Mouse (Mus musculus) MEL (cell line): ENCODE measurements around the gene Esx1. TPM values are rescaled to one million over a fixed set of nuclear protein-coding genes. Genes with fewer than 3 reads are reported as not detected.

Experiments used
- DNase-seq: peaks from one replicate; pipeline ENCODE4 v3.0.0; 2011; ENCODE audit warnings: low read depth, low spot score
- H3K27ac ChIP-seq: 2 replicates; pipeline ENCODE4 v1.5.1; 2012; ENCODE audit warnings: low read depth, mild to moderate bottlenecking, control low read depth, low read length, moderate library complexity; ENCODE audit not compliant: control insufficient read depth
- H3K27me3 ChIP-seq, 2 experiments: fragments of 150-350 bp in 1 of 2; sonication (generic) in 1 of 2; 2 replicates each; pipeline ENCODE4 v1.6.1; 2012; ENCODE audit warnings: low read length in 2 of 2, mild to moderate bottlenecking in 2 of 2, improper control_type of control experiment in 1 of 2, moderate library complexity in 1 of 2; ENCODE audit not compliant: insufficient read depth in 2 of 2, control insufficient read depth in 1 of 2
- H3K36me3 ChIP-seq, 2 experiments: 2 replicates each; pipeline ENCODE4 v1.6.1; 2012 to 2014; ENCODE audit warnings: low read length in 2 of 2, improper control_type of control experiment in 1 of 2, inconsistent platforms in 1 of 2, mild to moderate bottlenecking in 1 of 2; ENCODE audit not compliant: insufficient read depth in 2 of 2, control insufficient read depth in 1 of 2
- H3K4me1 ChIP-seq, 2 experiments: fragments of 150-350 bp in 1 of 2; sonication (generic) in 1 of 2; 2 replicates each; pipeline ENCODE4 v1.6.1; 2012; ENCODE audit warnings: low read length in 2 of 2, improper control_type of control experiment in 1 of 2, mild to moderate bottlenecking in 1 of 2; ENCODE audit not compliant: insufficient read depth in 2 of 2, control insufficient read depth in 1 of 2
- H3K4me3 ChIP-seq, 2 experiments: fragments of 150-350 bp in 1 of 2; sonication (generic) in 1 of 2; 2 replicates each; pipeline ENCODE4 v1.5.1; 2012; ENCODE audit warnings: low read depth in 2 of 2, low read length in 2 of 2, mild to moderate bottlenecking in 2 of 2, moderate library complexity in 2 of 2, control low read depth in 1 of 2, improper control_type of control experiment in 1 of 2; ENCODE audit not compliant: control insufficient read depth in 1 of 2, insufficient read depth in 1 of 2
- H3K79me2 ChIP-seq: 2 replicates; pipeline ENCODE4 v1.6.1; 2012; ENCODE audit warnings: mild to moderate bottlenecking, low read length, moderate library complexity; ENCODE audit not compliant: control insufficient read depth, poor library complexity, insufficient read depth
- H3K9ac ChIP-seq: 2 replicates; pipeline ENCODE4 v1.6.1; 2012; ENCODE audit warnings: low read depth, mild to moderate bottlenecking, control low read depth, low read length, moderate library complexity; ENCODE audit not compliant: control insufficient read depth, poor library complexity, severe bottlenecking
- H3K9me3 ChIP-seq: fragments of 150-350 bp; sonication (generic); replicated peaks from 2 replicates; pipeline ENCODE4 v1.6.1; 2012; ENCODE audit warnings: mild to moderate bottlenecking, low read length, improper control_type of control experiment, moderate library complexity; ENCODE audit not compliant: insufficient read depth
- EP300 ChIP-seq, 2 experiments: IDR thresholded peaks; 2 replicates each; pipeline ENCODE4 v1.6.1; 2011; ENCODE audit warnings: improper control_type of control experiment in 2 of 2, low read length in 2 of 2, low read depth in 1 of 2, mild to moderate bottlenecking in 1 of 2
- ETS1 ChIP-seq: IDR thresholded peaks from 2 replicates; pipeline ENCODE4 v1.6.1; 2012; ENCODE audit warnings: low read depth, mild to moderate bottlenecking, inconsistent platforms, low read length, improper control_type of control experiment, moderate library complexity
- GATA1 ChIP-seq: IDR thresholded peaks from 2 replicates; pipeline ENCODE4 v1.6.1; 2011; ENCODE audit warnings: low read depth, low read length, improper control_type of control experiment
- JUND ChIP-seq: IDR thresholded peaks from 2 replicates; pipeline ENCODE4 v1.6.1; 2011; ENCODE audit warnings: low read depth, mild to moderate bottlenecking, improper control_type of control experiment, low read length
- MAFK ChIP-seq: IDR thresholded peaks from 2 replicates; pipeline ENCODE4 v1.6.1; 2011; ENCODE audit warnings: low read depth, mild to moderate bottlenecking, low read length, improper control_type of control experiment, borderline replicate concordance
- MAX ChIP-seq: IDR thresholded peaks from 2 replicates; pipeline ENCODE4 v1.6.1; 2011; ENCODE audit warnings: low read length, improper control_type of control experiment
- MYC ChIP-seq: IDR thresholded peaks from 2 replicates; pipeline ENCODE4 v1.6.1; 2011; ENCODE audit warnings: low read depth, mild to moderate bottlenecking, low read length, improper control_type of control experiment, moderate library complexity
- POLR2A ChIP-seq, 2 experiments: IDR thresholded peaks; 2 replicates each; pipeline ENCODE4 v1.6.1; 2011 to 2012; ENCODE audit warnings: low read length in 2 of 2, mild to moderate bottlenecking in 2 of 2, control low read depth in 1 of 2, improper control_type of control experiment in 1 of 2, low read depth in 1 of 2, moderate library complexity in 1 of 2; ENCODE audit not compliant: control insufficient read depth in 1 of 2, insufficient read depth in 1 of 2, poor library complexity in 1 of 2
- POLR2AphosphoS5 ChIP-seq: IDR thresholded peaks from 2 replicates; pipeline ENCODE4 v1.6.1; 2012; ENCODE audit warnings: low read depth, borderline replicate concordance, mild to moderate bottlenecking, inconsistent platforms, low read length, moderate library complexity, mixed read lengths
- RAD21 ChIP-seq: IDR thresholded peaks from 2 replicates; pipeline ENCODE4 v1.6.1; 2011; ENCODE audit warnings: mild to moderate bottlenecking, low read depth, low read length, improper control_type of control experiment
- SMC3 ChIP-seq: IDR thresholded peaks from 2 replicates; pipeline ENCODE4 v1.6.1; 2011; ENCODE audit warnings: low read depth, low read length, improper control_type of control experiment
- TAL1 ChIP-seq: IDR thresholded peaks from 2 replicates; pipeline ENCODE4 v1.6.1; 2012; ENCODE audit warnings: mild to moderate bottlenecking, inconsistent platforms, low read length, moderate library complexity, mixed read lengths
- TBP ChIP-seq: IDR thresholded peaks from 2 replicates; pipeline ENCODE4 v1.8.0; 2011; ENCODE audit warnings: low read depth, low read length, improper control_type of control experiment
- TCF12 ChIP-seq: IDR thresholded peaks from 2 replicates; pipeline ENCODE4 v1.6.1; 2014; ENCODE audit warnings: low read depth, mild to moderate bottlenecking, inconsistent platforms, low read length, improper control_type of control experiment, moderate library complexity
- USF1 ChIP-seq: IDR thresholded peaks from 2 replicates; pipeline ENCODE4 v1.6.1; 2014; ENCODE audit warnings: low read depth, mild to moderate bottlenecking, inconsistent platforms, low read length, improper control_type of control experiment, moderate library complexity
- ZC3H11A ChIP-seq: IDR thresholded peaks from 2 replicates; pipeline ENCODE4 v1.6.1; 2012; ENCODE audit warnings: low read depth, mild to moderate bottlenecking, inconsistent platforms, low read length, improper control_type of control experiment
- ZKSCAN1 ChIP-seq: IDR thresholded peaks from 2 replicates; pipeline ENCODE4 v1.6.1; 2012; ENCODE audit warnings: low read depth, mild to moderate bottlenecking, inconsistent platforms, low read length, improper control_type of control experiment, moderate library complexity
- ZNF384 ChIP-seq: IDR thresholded peaks from 2 replicates; pipeline ENCODE4 v1.6.1; 2012; ENCODE audit warnings: low read depth, mild to moderate bottlenecking, inconsistent platforms, low read length, improper control_type of control experiment
- polyA plus RNA-seq, 2 experiments: library from polyadenylated mRNA; stranded (reverse) in 1 of 2; unstranded in 1 of 2; fragments of >175 nt in 1 of 2; fragments of >200 nt in 1 of 2; gene quantifications; 2 replicates each; pipeline versions ENCODE4 v1.2.1 to v1.2.4; 2012; ENCODE audit warnings: low replicate concordance in 2 of 2, low read depth in 1 of 2; ENCODE audit not compliant: insufficient read length in 2 of 2, insufficient read depth in 1 of 2, missing spikeins in 1 of 2
- total RNA-seq: library from RNA; depleted of rRNA; stranded (reverse); fragments of 300-350 nt; gene quantifications from 2 replicates; pipeline ENCODE4 v1.2.3, GENCODE M21; 2012

The Esx1 gene
- total and polyA plus RNA-seq, 3 experiments = not detected

GRCm38 (mm10) chrX:137170021-137170420 lies 48.1 kb upstream of the Esx1 start (continued):
- no peak for TF ChIP-seq EP300 (IDR thresholded peaks at IDR 0.05; ENCODE audit: low read depth in 1 of 2, low read length in 2 of 2)
- peak; percentile 27; the same call in 1 of the 2 replicates for TF ChIP-seq ZC3H11A
- TF ChIP-seq POLR2A (IDR thresholded peaks at IDR 0.05; ENCODE audit: control insufficient read depth in 1 of 2, insufficient read depth in 1 of 2, low read depth in 1 of 2, low read length in 2 of 2, poor library complexity in 1 of 2) = no peak
- TF ChIP-seq, all 39 proteins: peak for 4

- no peak overlapping the region for H3K9ac ChIP-seq
- no peak overlapping the region for H3K4me3 ChIP-seq
- TF ChIP-seq GATA1 (peak; percentile 53), SMC3 (no peak), MAX (peak; percentile 92), USF1 (peak; percentile 73), MYC (peak; percentile 85), RAD21 (no peak), ZNF384 (no peak)
- TF ChIP-seq, all 39 proteins: peak for 4
- Histone ChIP-seq H3K79me2 (no peaks in the 10 kb centered on the region), H3K9me3 (no peaks in the 10 kb centered on the region), H3K36me3 (peaks cover 0 to 31% of the 10 kb centered on the region in 2 experiments; a peak in 2 of 4 replicates), H3K4me1 (peaks cover 5 to 49% of the 10 kb centered on the region in 2 experiments), H3K27ac (peak overlapping the region; percentile 45; the same call in 1 of the 2 replicates), H3K27me3 (no peaks in the 10 kb centered on the region)
- DNase-seq = peak; percentile 40
Measured at GRCm38 (mm10) chrX:137167658-137168057, 45.8 kb upstream of the Esx1 start.

GRCm38 (mm10) chrX:137165621-137166020 lies 43.7 kb upstream of the Esx1 start:
- Histone ChIP-seq H3K9me3 (no peaks in the 10 kb centered on the region), H3K36me3 (peaks cover 0 to 33% of the 10 kb centered on the region in 2 experiments; a peak in 2 of 4 replicates), H3K79me2 (no peaks in the 10 kb centered on the region), H3K27ac (peak overlapping the region; percentile 36), H3K4me3 (no peak overlapping the region), H3K4me1 (peaks cover 5 to 50% of the 10 kb centered on the region in 2 experiments), H3K27me3 (no peaks in the 10 kb centered on the region), H3K9ac (no peak overlapping the region)
- TF ChIP-seq ZNF384 (peak; percentile 86), ZC3H11A (no peak), TCF12 (peak; percentile 38; the same call in 1 of the 2 replicates), ETS1 (peak; percentile 55; the same call in 1 of the 2 replicates), POLR2AphosphoS5 (no peak), GATA1 (peak; percentile 77), TAL1 (peak; percentile 38), EP300 (IDR thresholded peaks at IDR 0.05; ENCODE audit: low read depth in 1 of 2, low read length in 2 of 2) (peak; percentile 78 to 79), ZKSCAN1 (no peak), JUND (0 out of 2 replicates have a peak, but pooled peaks have one; percentile 10), MAFK (no peak), TBP (no peak)
- DNase-seq = peak; percentile 75
